Mouse (Mus musculus): ENCODE measurements around the gene Apold1. TPM values are rescaled to one million over a fixed set of nuclear protein-coding genes. Genes with fewer than 3 reads are reported as not detected.

Apold1 gene
- polyA plus RNA-seq, 1 experiment from 2014 or later, result 0.06 TPM

DNA sequence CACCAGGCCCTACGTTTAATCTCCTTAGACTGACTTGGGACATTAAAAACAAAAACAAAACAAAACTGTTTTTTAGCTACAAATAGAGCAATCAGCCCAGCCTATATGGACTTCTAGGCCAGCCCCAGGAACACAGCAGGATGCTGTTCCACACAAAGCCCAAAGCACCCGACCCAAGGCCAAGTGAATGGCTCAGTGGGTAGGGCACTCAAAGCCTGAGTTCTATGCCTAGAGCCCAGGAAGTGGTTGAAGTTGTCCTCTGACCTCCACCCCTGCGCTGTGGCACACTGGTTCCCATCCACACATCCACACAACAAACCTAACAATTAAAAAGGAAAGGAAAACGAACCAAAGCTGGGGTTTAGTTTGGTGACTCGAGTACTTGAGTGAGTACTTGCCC is 20.2 kb upstream of the Apold1 start:
- H3K79me2 ChIP-seq (ENCODE audit: inconsistent target), result no peaks in the 10 kb centered on the region
- no peak overlapping the region for H3K27ac ChIP-seq
- no peak overlapping the region for H3K4me3 ChIP-seq (ENCODE audit: inconsistent target)
- WGBS (ENCODE audit: missing documents), result 75% methylated on average over 4 of the region's 5 CpGs
- no peaks in the 10 kb centered on the region for H3K36me3 ChIP-seq (ENCODE audit: inconsistent target)

DNA sequence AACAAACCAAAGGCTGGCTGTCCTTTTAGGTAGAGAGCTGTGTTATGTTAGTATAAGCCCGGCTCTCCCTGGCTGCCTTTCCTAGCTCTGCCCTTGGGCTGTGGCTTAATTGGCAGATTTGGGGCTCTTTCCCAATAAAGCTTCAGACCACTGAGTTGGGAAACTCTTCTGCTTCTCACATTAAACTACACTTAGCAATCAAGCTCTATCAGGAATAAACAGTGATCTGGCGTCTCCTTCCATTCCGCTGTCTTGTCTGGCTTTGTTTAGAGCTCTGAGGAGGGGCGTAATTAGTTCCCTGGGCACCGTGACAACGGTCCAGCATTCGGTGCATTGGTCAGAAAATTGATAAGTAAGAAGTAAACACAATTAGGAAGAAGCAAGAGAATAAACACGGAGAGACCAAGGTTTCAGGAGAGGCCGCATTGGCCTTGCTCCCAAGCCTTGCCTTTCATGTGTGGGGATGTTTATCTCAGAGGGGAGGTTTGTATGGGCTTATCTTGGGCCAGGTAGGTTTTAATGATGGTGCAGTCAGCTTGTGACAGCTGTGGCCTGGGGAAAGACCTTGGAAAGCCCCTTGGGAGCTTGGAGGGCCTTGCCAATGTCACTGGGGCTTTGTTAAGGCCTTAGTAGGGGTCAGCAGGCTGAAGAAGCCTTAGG is 19.5 kb upstream of the Apold1 start:
- Histone ChIP-seq H3K27ac (no peak overlapping the region), H3K4me3 (ENCODE audit: inconsistent target) (no peak overlapping the region), H3K79me2 (ENCODE audit: inconsistent target) (no peaks in the 10 kb centered on the region), H3K36me3 (ENCODE audit: inconsistent target) (no peaks in the 10 kb centered on the region)
- WGBS (ENCODE audit: missing documents), result 77% methylated on average over 9 of the region's 9 CpGs

DNA sequence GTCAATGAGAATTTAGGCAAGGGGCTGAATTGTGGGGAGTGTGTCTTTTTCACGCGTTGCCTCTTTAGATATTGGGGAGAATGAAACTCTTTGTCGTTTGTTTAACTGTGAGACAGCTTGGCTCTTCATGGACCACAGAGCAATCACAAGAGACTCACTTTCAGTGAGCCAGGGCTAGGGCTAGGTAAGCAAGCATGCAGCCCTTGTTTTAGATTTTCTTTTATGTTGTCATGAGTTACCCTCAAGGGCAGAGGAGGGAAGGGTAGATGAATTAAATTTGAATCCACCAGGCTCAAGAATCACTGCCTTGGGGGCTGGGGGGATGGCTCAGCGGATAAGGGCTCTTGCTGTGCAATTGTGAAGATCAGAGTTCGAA is 19.0 kb upstream of the Apold1 start:
- WGBS (ENCODE audit: missing documents), result 89% methylated on average over 5 of the region's 5 CpGs
- Histone ChIP-seq H3K79me2 (ENCODE audit: inconsistent target) (no peaks in the 10 kb centered on the region), H3K27ac (no peak overlapping the region), H3K36me3 (ENCODE audit: inconsistent target) (no peaks in the 10 kb centered on the region), H3K4me3 (ENCODE audit: inconsistent target) (no peak overlapping the region)

DNA sequence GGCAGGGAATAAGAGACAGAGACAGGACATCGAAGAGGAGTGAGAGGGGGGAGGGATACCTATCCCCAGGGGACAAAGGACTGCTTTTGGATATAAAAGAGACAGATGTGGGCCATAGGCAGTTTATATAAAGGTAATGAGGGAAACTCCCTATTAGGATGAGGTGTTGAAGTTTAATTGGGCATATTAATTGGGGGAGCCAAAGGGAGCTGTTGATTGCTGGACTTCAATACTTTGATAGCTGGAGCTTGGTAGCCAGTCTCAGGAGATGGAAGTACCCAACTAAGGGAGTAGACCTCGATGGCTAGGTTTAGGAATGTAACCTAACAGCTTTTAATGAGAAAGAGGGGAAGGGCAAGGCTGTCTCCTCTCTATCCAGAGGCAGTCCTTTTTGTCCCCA is 17.6 kb upstream of the Apold1 start:
- Histone ChIP-seq H3K27ac (no peak overlapping the region), H3K36me3 (ENCODE audit: inconsistent target) (no peaks in the 10 kb centered on the region), H3K79me2 (ENCODE audit: inconsistent target) (no peaks in the 10 kb centered on the region), H3K4me3 (ENCODE audit: inconsistent target) (no peak overlapping the region)
- 95% methylated on average over 2 of the region's 2 CpGs for WGBS (ENCODE audit: missing documents)

DNA sequence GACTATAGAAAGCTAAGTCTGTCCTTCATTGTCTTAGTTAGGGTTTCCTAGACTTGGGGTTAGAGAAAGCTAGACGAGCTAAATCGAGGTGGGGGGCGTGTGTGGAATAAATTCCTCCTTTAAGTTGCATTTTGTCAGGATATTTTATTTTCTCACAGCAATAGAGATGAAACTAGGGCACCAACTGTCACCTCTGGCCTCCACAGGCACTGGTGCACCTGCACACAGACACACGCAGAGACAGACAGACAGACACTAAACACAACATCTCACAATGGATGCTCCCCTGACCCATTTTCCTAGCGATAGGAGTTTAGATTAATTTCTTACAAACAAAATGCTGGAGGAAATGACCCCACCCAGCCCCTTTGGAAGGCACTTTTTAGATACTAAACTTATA is 14.8 kb upstream of the Apold1 start:
- Histone ChIP-seq H3K79me2 (ENCODE audit: inconsistent target) (no peaks in the 10 kb centered on the region), H3K4me3 (ENCODE audit: inconsistent target) (no peak overlapping the region), H3K27ac (no peak overlapping the region), H3K36me3 (ENCODE audit: inconsistent target) (no peaks in the 10 kb centered on the region)
- 92% methylated on average over 5 of the region's 5 CpGs for whole genome bisulfite sequencing (ENCODE audit: missing documents)

DNA sequence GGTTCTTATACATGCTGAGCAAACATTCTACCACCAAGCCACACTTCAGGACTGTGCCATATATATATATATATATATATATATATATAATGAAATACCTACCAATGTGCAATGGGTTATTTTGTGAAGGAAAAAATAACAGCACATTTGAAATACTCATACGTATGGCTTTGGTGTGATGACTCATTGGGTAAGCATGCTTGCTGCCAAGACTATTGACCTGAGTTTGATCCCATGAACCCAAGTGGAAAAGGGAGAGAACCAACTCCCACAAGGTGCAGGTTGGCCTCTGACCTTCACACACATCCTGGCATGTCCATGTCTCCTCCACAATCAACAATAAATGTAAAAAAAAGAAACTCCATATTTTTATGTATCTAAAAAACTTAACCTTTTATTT is 13.2 kb upstream of the Apold1 start:
- WGBS (ENCODE audit: missing documents), result 89% methylated on average over 1 of the region's 1 CpGs

DNA sequence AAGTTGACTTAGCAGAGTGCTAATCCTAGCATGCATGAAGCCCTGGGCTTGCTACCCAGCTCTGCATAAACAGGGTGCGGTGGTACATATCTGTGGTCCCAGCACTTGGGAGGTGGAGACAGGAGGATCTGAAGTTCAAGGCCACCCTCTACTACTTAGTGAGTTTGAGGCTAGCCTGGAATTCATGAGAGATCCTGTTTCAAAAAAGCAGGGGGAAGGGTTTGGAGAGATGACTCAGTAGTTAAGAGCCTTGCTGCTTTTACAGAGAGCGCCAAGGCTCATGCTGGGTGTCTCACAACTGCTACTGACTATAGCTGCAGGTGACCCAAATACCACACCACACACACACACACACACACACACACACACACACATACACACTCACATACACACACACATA is 12.0 kb upstream of the Apold1 start:
- H3K4me3 ChIP-seq (ENCODE audit: inconsistent target), result no peak overlapping the region
- H3K27ac ChIP-seq, result no peak overlapping the region
- no peaks in the 10 kb centered on the region for H3K79me2 ChIP-seq (ENCODE audit: inconsistent target)
- H3K36me3 ChIP-seq (ENCODE audit: inconsistent target), result no peaks in the 10 kb centered on the region
- whole genome bisulfite sequencing (ENCODE audit: missing documents), result 100% methylated on average over 2 of the region's 2 CpGs

More for the DNA sequence above, 13.2 kb upstream of the Apold1 start:
- no peaks in the 10 kb centered on the region for H3K36me3 ChIP-seq (ENCODE audit: inconsistent target)
- H3K79me2 ChIP-seq (ENCODE audit: inconsistent target), result no peaks in the 10 kb centered on the region
- no peak overlapping the region for H3K4me3 ChIP-seq (ENCODE audit: inconsistent target)
- no peak overlapping the region for H3K27ac ChIP-seq

DNA sequence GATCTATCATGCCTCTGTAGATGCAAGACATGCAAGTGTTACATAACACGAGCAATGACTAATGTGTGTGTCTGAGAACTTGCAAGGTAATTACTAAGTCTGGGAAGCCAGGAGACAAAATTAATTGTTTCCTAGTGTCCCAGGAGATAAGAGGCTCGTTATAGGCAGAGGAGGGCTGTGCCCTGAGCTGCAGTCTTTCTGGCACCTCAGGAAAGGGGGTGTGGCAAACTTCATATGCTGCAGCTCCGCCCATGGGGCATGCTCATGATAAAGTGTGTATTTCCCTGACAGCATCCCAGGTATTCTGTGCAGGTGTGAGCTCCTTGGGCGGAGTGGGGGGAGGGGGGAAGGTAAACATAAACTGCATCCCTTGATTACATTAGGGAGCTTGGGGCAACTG is 9.4 kb upstream of the Apold1 start:
- WGBS (ENCODE audit: missing documents), result 86% methylated on average over 4 of the region's 4 CpGs
- Histone ChIP-seq H3K79me2 (ENCODE audit: inconsistent target) (no peaks in the 10 kb centered on the region), H3K36me3 (ENCODE audit: inconsistent target) (no peaks in the 10 kb centered on the region), H3K4me3 (ENCODE audit: inconsistent target) (no peak overlapping the region), H3K27ac (no peak overlapping the region)

DNA sequence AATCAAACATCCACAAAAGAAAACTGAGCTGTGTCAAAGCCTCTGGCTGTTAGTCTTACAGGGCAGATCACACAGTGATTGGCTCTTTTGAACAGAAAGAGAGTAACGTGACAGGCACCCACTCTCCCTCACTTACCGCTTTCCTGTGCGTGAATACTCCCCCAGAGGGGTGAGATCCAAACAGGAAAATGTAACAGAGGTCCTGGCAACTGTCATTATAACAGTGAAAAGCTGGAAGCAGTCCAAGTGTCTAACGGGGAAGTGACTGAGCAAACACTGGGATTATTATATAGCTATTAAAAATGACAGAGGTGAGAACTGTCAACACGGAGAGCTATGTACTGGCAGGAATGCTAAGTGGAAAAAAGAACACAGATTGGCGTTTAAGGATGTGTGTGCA is 4.9 kb upstream of the Apold1 start:
- WGBS (ENCODE audit: missing documents), result 69% methylated on average over 6 of the region's 6 CpGs
- Histone ChIP-seq H3K79me2 (ENCODE audit: inconsistent target) (no peaks in the 10 kb centered on the region), H3K27ac (no peak overlapping the region), H3K4me3 (ENCODE audit: inconsistent target) (no peak overlapping the region), H3K36me3 (ENCODE audit: inconsistent target) (no peaks in the 10 kb centered on the region)

DNA sequence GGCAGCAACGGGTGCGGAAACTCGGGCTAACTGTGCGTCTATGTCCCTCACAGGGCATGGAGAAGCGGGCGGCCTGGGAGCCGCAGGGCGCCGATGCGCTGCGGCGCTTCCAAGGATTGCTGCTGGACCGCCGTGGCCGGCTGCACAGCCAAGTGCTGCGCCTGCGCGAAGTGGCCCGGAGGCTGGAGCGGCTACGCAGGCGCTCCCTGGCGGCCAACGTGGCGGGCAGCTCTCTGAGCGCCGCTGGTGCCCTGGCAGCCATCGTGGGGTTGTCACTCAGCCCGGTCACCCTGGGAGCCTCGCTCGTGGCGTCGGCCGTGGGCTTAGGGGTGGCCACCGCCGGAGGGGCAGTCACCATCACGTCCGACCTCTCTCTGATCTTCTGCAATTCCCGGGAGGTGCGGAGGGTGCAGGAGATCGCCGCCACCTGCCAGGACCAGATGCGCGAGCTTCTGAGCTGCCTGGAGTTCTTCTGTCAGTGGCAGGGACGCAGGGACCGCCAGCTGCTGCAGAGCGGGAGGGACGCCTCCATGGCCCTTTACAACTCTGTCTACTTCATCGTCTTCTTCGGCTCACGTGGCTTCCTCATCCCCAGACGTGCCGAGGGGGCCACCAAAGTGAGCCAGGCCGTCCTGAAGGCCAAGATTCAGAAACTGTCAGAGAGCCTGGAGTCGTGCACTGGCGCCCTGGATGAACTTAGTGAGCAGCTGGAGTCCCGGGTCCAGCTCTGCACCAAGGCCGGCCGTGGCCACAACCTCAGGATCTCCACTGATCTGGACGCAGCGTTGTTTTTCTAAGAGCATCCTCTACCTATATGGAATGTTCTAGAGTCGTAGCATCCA is 2.2 kb downstream of the Apold1 start:
- H3K79me2 ChIP-seq (ENCODE audit: inconsistent target), result no peaks in the 10 kb centered on the region
- H3K27ac ChIP-seq, result no peak overlapping the region
- H3K4me3 ChIP-seq (ENCODE audit: inconsistent target), result peak overlapping the region; percentile 17; the same call in 1 of the 2 replicates
- H3K36me3 ChIP-seq (ENCODE audit: inconsistent target), result no peaks in the 10 kb centered on the region
- WGBS (ENCODE audit: missing documents), result 7% methylated on average over 62 of the region's 62 CpGs

DNA sequence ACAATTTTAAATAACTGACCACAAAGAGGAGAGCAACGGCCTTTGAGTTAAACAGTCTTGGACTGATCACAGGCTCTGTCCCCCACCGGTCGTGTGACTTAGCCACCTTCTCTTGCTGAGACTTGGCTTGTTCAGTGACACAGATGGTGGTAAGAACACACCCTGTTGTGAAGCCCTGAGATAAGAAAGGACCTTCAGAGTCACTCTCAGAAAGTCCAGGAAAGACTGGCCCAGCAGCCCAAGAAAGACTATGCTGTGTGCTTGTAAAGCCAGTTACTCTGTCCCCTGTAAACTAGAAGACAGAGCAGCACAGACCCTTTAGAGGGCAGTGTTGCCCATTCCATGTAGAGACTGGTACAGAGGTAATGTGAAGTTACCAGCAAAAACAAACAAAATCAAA is 3.2 kb downstream of the Apold1 start:
- WGBS (ENCODE audit: missing documents), result 78% methylated on average over 3 of the region's 3 CpGs
- no peak overlapping the region for H3K4me3 ChIP-seq (ENCODE audit: inconsistent target)
- no peak overlapping the region for H3K27ac ChIP-seq
- no peaks in the 10 kb centered on the region for H3K36me3 ChIP-seq (ENCODE audit: inconsistent target)
- H3K79me2 ChIP-seq (ENCODE audit: inconsistent target), result no peaks in the 10 kb centered on the region

DNA sequence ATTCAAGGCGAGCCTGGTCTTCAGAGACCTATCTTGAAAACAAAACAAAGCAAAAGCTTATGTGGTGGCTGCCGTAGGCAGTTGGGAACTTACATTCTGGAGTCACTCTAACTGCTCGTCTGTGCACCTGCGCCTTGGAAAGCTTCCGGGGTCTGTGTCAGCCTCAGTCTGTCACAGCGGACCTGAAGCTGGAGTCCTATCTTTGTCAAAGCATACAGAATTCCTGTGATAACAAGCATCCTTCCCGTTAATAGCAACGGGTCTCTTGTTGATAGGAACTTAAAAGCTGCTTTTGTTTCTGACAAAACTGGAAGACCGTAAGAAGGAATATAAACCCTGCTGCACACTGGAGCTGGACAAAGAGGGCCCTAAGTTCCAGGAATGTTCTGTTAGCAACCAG is 6.9 kb downstream of the Apold1 start:
- Histone ChIP-seq H3K36me3 (ENCODE audit: inconsistent target) (no peaks in the 10 kb centered on the region), H3K4me3 (ENCODE audit: inconsistent target) (no peak overlapping the region), H3K79me2 (ENCODE audit: inconsistent target) (no peaks in the 10 kb centered on the region), H3K27ac (no peak overlapping the region)
- 88% methylated on average over 9 of the region's 9 CpGs for WGBS (ENCODE audit: missing documents)

DNA sequence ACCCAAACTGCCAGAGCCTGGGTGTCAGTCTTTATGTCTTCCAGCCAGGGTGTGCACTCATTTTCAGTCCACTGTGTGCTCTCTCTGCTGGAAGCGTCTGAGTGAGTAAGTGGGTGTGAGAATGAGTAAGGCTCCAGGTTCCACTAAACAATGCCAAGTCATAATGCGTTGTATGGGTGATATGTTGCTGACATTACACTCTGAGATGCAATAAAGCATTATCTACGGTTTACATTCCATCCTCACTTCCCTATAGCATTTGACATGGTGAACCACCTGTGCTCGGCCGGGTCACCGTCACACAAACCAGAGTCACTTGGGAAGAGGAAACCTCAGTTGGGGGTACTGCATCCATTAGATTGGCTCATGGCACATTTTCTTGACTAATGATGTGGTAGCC is 9.2 kb downstream of the Apold1 start:
- Histone ChIP-seq H3K79me2 (ENCODE audit: inconsistent target) (no peaks in the 10 kb centered on the region), H3K36me3 (ENCODE audit: inconsistent target) (no peaks in the 10 kb centered on the region), H3K27ac (no peak overlapping the region), H3K4me3 (ENCODE audit: inconsistent target) (no peak overlapping the region)
- 88% methylated on average over 6 of the region's 6 CpGs for WGBS (ENCODE audit: missing documents)

DNA sequence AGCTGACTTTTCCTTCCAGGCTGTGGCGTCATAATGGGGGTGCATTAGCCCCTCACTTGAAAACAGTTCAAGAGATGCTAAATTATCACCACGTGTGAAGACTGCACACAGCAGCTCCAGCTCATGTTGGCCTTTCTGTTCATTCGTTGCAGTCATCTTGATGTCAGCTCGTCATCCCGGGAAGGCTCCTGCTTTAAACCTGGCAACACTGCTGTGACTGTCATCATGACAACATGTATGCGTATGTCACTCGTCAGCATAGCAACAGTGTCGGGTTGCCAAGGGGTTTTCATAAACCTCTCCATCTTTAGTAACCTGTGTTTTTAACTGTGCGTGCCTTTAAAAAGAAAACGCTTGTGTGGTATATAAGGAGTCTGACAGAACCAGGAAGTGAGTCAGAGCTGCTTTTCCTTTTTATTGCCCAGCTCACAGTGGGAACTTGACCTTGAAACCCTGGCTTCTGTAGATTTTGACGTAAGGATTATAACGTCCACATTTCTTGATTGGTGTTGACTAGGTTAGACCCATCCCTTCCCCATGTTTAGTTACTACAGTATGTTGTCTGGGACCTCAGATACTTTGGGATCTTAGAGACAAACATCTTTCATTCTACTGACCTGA is 12.6 kb downstream of the Apold1 start:
- Histone ChIP-seq H3K27ac (peak overlapping the region; percentile 43), H3K4me3 (ENCODE audit: inconsistent target) (no peak overlapping the region), H3K36me3 (ENCODE audit: inconsistent target) (no peaks in the 10 kb centered on the region), H3K79me2 (ENCODE audit: inconsistent target) (no peaks in the 10 kb centered on the region)
- WGBS (ENCODE audit: missing documents), result 34% methylated on average over 12 of the region's 12 CpGs

DNA sequence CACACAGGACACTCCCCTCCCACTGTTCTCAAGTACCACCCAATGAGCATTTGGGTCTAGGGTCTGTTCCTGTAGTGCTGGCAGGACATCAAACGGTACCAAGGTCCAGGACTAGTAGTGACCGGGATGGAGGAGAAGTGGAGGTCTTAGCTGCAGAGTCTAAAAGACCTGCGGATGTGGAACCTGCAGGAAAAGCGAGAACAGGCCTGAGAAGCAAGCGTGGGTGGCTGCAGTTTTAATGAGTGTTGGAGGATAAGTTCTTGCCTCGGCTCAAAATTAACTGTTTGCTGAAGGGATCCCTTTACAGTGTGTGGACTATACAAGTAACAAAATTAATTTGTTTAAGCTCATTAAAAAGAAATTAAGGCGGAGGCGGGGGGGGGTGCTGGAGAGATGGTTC is 13.5 kb downstream of the Apold1 start:
- 92% methylated on average over 8 of the region's 8 CpGs for WGBS (ENCODE audit: missing documents)
- H3K27ac ChIP-seq, result no peak overlapping the region
- no peaks in the 10 kb centered on the region for H3K79me2 ChIP-seq (ENCODE audit: inconsistent target)
- H3K4me3 ChIP-seq (ENCODE audit: inconsistent target), result no peak overlapping the region
- no peaks in the 10 kb centered on the region for H3K36me3 ChIP-seq (ENCODE audit: inconsistent target)

All from macrophage (primary cell).